Mouse (Mus musculus) liver, postnatal 0 days (tissue): ENCODE results near the gene Rbfox2.

ENCODE experiments used
- CTCF ChIP-seq: sonication (generic); IDR thresholded peaks from 2 replicates; pipeline ENCODE4 v1.5.1; 2016; ENCODE audit warnings: antibody characterized with exemption, low read depth
- EP300 ChIP-seq: IDR thresholded peaks from 2 replicates; pipeline ENCODE4 v1.6.1; 2016; ENCODE audit warnings: antibody characterized with exemption, low read depth, mild to moderate bottlenecking

DNA sequence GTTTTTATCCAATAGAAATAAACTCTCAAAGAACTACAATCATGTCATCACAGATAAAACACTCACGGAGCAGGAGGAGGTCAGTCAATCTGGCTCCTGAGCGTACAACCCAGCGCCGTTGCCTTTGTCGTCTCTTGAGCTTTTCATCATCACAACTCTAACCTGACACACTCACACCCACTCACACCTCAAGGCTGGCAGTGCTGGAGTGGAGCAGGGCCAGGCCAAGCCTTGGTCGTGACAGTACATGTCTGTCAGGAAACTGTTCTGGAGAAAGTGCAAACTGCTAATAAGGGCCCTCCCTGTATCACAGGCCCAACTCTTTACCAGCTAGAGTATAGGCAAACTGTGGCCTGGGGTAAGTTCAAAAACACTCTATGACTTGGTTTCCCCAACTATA is 90.1 kb downstream of the Rbfox2 start:
- TF ChIP-seq EP300 = no peak
- no peak for TF ChIP-seq CTCF
